Mouse (Mus musculus): ENCODE measurements around the gene Zfp648. TPM values are rescaled to one million over a fixed set of nuclear protein-coding genes. Genes with fewer than 3 reads are reported as not detected.

Gene Zfp648
- total RNA-seq, 2 experiments from 2014 or later: 0.56 to 1.4 TPM

DNA sequence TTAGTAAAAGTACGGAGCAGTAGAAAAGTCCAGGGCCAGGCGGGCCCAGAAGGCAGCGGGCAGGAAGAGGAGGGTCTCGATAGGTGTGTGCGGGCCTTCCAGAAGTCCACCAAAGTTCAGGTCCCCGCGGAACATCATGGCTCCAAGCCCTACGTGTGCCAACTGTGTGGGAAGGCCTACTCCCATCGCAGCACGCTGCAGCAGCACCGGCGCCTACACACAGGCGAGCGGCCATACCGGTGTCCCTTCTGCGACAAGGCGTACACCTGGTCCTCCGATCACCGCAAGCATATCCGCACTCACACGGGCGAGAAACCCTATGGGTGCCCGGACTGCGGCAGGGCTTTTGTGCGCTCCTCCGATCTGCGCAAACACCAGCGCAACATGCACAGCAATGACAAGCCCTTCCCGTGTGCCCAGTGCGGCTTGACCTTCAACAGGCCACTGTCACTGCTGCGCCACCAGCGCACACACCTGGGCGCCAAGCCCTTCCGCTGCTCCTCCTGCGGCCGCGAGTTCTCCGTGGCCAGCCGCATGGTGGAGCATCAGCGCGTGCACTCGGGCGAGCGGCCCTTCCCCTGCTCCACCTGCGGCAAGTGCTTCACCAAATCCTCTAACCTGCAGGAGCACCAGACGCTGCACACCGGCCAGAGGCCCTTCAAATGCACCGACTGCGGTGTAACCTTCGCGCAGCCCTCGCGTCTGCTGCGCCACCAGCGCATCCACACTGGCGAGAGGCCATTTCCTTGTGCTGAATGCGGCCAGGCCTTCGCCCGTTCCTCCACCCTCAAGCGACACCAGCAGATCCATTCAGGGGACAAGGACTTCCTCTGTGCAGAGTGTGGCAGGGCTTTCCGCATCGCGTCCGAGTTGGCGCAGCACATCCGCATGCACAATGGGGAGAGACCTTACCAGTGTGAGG lies 3.9 kb downstream of the Zfp648 start:
- DNase-seq (ENCODE audit: low spot score in 2 of 2): peak; percentile 40 to 43

DNA sequence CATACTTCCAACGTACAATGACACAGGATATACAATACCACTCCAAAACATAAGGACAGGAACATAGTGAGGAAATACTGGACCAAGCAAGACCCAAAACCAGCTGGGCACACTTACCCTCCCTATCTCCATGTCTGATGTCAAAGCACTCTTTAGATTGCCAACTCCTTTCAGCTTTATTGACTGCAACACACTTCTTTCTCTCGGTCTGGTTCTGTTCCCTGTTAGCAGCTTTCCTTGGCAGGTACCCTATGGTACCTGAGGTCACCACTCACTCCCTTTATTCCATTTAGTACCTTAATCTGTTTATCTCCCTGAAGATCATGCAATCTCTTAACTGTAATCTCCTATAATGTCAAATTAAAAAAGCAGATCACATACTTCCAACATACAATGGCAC lies 19.0 kb downstream of the Zfp648 start:
- DNase-seq (ENCODE audit: low spot score in 2 of 2): no peak

DNA sequence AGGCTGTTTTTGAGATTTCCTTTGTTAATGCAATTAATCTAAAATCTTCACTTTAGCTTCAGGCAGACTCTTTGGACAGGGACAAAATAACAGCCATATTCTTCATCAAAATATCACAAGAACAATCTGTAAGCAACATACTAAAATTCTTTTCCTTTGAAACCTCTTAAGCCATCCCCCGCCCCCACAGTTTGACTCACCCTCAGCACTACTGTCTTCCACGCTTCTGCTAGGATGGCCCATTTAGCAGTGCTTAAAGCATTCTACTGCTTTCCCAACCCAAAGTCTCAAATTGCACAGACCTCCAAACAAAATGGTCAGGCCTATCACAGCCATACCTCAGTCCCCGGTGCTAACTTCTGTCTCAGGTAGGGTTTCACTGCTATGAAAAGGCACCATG lies 19.6 kb downstream of the Zfp648 start:
- DNase-seq (ENCODE audit: low spot score in 2 of 2): peak; percentile 51 to 61

DNA sequence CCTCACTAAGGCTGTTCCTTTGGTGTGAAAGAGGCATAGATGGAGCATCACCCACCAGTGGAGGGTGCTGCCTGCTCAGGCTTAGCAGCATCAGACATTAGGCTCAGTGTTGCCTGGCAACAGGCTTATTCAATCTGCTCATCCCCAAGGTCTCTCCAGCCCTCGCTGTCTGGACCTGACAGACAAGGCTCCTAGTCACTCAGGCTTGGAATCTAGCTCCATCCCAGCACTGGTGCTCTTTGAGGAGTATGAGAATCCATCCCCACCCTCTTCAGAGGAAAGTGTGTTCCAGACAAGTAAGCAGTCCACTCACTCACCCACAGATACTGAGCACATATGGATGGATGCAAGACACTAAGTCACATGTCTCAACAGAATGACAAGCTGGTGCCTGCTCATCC lies 22.8 kb downstream of the Zfp648 start:
- peak; percentile 18 to 47 for DNase-seq (ENCODE audit: low spot score in 2 of 2)

DNA sequence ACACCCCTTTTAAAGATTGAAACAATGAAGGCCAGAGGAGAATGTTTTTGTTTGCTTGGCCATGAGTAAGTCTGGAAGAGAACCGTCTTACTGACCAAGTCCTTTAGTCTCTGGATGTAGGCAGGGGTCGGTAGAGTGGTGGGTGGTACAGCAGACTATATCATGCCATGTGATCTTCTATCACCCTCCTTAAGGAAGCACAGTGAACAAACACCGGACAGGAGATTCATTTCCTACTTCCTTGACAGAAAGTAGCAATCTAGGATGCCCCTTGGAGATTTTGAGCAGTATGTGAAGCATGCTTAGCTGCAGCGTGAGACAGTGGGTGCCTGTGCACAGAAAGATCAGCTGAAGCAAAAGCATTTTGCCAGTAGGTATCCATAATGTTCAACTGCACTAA lies 31.6 kb downstream of the Zfp648 start:
- DNase-seq (ENCODE audit: low spot score in 2 of 2): no peak

DNA sequence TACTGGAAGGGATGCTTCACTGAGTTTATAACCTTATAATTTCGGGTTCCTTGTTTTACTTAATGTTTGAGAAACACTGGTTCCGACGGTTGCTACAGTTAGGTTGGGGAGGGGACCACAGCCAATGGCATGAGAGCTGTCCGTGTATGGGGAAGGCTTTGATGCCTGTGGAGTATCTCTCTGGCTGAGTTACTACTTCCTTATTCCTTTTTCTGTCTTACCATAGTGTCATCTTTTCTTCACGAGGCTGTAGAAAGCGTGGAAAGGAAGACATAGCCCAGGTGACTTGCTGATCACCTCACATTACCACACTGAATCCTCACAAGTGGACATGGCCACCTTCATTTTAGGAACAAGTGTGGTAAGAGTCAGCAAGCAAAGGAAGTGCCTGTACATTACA lies 32.0 kb downstream of the Zfp648 start:
- no peak for DNase-seq (ENCODE audit: low spot score in 2 of 2)

DNA sequence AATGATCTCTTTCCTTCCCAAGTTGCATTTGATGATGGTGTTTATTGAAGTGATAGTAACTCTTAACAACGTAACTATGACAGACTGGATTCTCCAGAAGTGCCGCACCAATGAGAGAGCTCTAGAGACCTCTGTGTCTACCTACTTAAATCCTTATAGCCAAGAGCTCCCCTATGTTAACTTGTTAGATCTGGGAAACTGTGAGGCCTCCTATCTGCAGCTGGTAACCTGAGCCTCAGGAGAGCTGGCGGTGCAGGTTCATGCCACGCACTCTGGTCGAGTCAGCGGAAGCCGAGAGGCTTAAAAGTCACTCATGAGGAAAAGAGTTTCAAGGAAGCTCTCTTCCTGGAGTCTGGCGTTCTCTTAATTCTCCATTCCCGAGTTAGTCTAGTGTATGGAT lies 33.8 kb downstream of the Zfp648 start:
- no peak for DNase-seq (ENCODE audit: low spot score in 2 of 2)

DNA sequence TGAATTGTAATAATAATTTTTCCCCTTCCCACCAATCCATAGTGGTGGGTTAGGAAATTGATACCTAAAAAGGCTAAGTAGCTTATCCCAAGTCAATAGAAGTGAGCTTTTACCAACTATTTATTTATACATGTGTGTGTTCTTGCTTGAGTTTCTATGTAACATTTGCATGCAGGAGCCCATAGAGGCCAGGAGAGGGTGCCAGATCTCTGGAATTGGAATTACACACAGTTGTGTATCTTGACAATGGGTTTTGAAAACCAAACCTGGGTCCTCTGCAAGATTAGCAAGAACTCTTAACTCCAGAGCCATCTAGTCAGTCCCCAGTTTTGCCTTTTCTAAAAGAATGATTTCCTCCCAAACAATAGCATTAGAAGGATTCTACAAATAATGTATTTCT lies 37.9 kb downstream of the Zfp648 start:
- no peak for DNase-seq (ENCODE audit: low spot score in 2 of 2)

DNA sequence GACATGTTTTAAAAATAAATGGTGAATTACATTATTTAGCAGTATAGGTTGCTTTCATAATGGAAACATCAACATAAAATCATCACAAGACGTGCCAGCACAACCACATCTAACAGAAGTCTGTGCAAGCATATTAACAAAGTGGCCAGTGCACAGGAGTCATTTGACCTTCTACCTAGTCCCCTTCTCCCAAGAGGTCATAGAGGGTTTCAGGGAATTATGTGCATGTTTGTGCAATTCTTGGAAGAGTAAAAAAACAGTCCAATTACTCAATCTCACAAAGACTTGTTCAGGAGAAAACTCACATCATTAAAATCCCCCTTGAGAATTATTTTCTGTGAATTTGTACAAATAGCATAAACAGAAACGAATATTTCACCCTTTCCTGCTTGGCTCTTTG lies 50.2 kb downstream of the Zfp648 start:
- DNase-seq (ENCODE audit: low spot score in 2 of 2): no peak

DNA sequence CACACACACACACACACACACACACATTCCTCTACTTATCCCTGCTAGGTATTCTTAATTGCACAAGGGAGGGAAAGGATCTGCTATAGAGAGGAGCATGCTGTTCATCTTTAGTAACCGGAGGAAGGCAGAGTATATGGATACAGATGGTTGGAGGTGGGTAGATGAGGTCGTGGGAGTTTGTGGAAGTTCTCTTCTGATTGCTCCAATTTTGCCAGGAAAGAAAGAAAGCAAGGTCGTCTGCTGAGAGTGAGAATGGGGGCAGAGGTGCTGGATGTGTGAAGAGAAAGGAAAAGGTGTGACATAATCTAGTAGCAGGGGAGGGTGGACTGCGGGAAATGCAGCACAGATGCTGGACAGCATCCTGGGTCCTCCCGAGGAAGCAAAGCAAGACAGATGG lies 51.8 kb downstream of the Zfp648 start:
- DNase-seq (ENCODE audit: low spot score in 2 of 2): peak; percentile 52 to 65

Data from left cerebral cortex, adult 18-20 months (tissue).